Mouse (Mus musculus): ENCODE data around the gene Map4k4. TPM values are rescaled to one million over a fixed set of nuclear protein-coding genes. Genes with fewer than 3 reads are reported as not detected.
A peak's percentile ranks its signal among the peaks of the same experiment; 100 is the strongest.

The Map4k4 gene
- total and polyA plus RNA-seq, 3 experiments: 0.04 to 0.21 TPM; not detected in 1

DNA sequence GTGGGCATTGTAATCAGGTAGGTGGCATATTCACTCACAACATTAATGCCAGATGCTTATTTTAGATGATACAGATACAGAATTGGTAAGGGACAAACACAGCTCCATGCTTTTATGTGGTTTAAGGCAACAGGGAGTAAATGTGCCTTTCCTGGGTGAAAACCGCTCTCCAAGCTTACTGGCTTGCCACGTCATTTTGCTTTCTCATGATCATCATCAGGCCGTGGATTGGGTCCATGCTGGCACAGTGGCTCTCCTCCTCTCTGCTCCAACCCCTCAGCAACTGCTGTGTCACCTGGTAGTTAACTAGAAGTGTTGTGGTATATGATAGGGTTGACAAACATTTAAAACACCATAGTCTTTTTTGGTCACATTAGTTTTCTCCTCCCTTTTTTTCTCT is 21.3 kb downstream of the Map4k4 start:
- no peak for DNase-seq (ENCODE audit: low read depth, low spot score)
- Histone ChIP-seq H3K9ac (ENCODE audit: control insufficient read depth, low read depth, low read length, poor library complexity, severe bottlenecking) (no peak overlapping the region), H3K36me3 (ENCODE audit: control insufficient read depth in 1 of 2, insufficient read depth in 2 of 2, low read length in 2 of 2) (no peaks in the 10 kb centered on the region), H3K79me2 (ENCODE audit: control insufficient read depth, insufficient read depth, low read length, poor library complexity) (no peaks in the 10 kb centered on the region), H3K4me3 (ENCODE audit: control insufficient read depth in 1 of 2, insufficient read depth in 1 of 2, low read depth in 2 of 2, low read length in 2 of 2) (no peak overlapping the region), H3K4me1 (ENCODE audit: control insufficient read depth in 1 of 2, insufficient read depth in 2 of 2, low read length in 2 of 2) (no peaks in the 10 kb centered on the region), H3K27me3 (ENCODE audit: control insufficient read depth in 1 of 2, insufficient read depth in 2 of 2, low read length in 2 of 2) (peaks cover 0 to 2% of the 10 kb centered on the region in 2 experiments; a peak in 1 of 4 replicates), H3K27ac (ENCODE audit: control insufficient read depth, low read depth, low read length) (no peak overlapping the region), H3K9me3 (replicated peaks; ENCODE audit: insufficient read depth, low read length) (no peaks in the 10 kb centered on the region)
- TF ChIP-seq MAFK (IDR thresholded peaks at IDR 0.05; ENCODE audit: borderline replicate concordance, low read depth, low read length): no peak
- no peak for TF ChIP-seq TBP (IDR thresholded peaks at IDR 0.05; ENCODE audit: low read depth, low read length)
- no peak for TF ChIP-seq USF1 (IDR thresholded peaks at IDR 0.05; ENCODE audit: low read depth, low read length)
- no peak for TF ChIP-seq MEF2A (IDR thresholded peaks at IDR 0.05; ENCODE audit: extremely low read depth, insufficient replicate concordance, low read depth, low read length, poor library complexity, severe bottlenecking)
- TF ChIP-seq CHD2 (IDR thresholded peaks at IDR 0.05; ENCODE audit: low read length): no peak
- no peak for TF ChIP-seq CTCF (IDR thresholded peaks at IDR 0.05 in 2 of 3, conservative IDR thresholded peaks at IDR 0.05 in 1 of 3; ENCODE audit: control insufficient read depth in 1 of 3, insufficient read depth in 1 of 3, low read depth in 2 of 3, low read length in 3 of 3, poor library complexity in 1 of 3, severe bottlenecking in 1 of 3)
- TF ChIP-seq CHD1 (IDR thresholded peaks at IDR 0.05; ENCODE audit: low read depth, low read length): no peak
- TF ChIP-seq ZMIZ1 (IDR thresholded peaks at IDR 0.05; ENCODE audit: low read depth, low read length): no peak
- TF ChIP-seq ZNF384 (IDR thresholded peaks at IDR 0.05; ENCODE audit: low read depth, low read length): no peak

GRCm38 (mm10) chr1:39922714-39923113 is 22.0 kb downstream of the Map4k4 start:
- Histone ChIP-seq H3K36me3 (ENCODE audit: control insufficient read depth in 1 of 2, insufficient read depth in 2 of 2, low read length in 2 of 2) (no peaks in the 10 kb centered on the region), H3K27ac (ENCODE audit: control insufficient read depth, low read depth, low read length) (no peak overlapping the region), H3K79me2 (ENCODE audit: control insufficient read depth, insufficient read depth, low read length, poor library complexity) (no peaks in the 10 kb centered on the region), H3K9ac (ENCODE audit: control insufficient read depth, low read depth, low read length, poor library complexity, severe bottlenecking) (no peak overlapping the region), H3K4me1 (ENCODE audit: control insufficient read depth in 1 of 2, insufficient read depth in 2 of 2, low read length in 2 of 2) (no peaks in the 10 kb centered on the region), H3K27me3 (ENCODE audit: control insufficient read depth in 1 of 2, insufficient read depth in 2 of 2, low read length in 2 of 2) (peaks cover 0 to 2% of the 10 kb centered on the region in 2 experiments; a peak in 1 of 4 replicates), H3K9me3 (replicated peaks; ENCODE audit: insufficient read depth, low read length) (no peaks in the 10 kb centered on the region), H3K4me3 (ENCODE audit: control insufficient read depth in 1 of 2, insufficient read depth in 1 of 2, low read depth in 2 of 2, low read length in 2 of 2) (no peak overlapping the region)
- DNase-seq (ENCODE audit: low read depth, low spot score): peak; percentile 4
- TF ChIP-seq UBTF (IDR thresholded peaks at IDR 0.05; ENCODE audit: borderline replicate concordance, insufficient read depth, low read depth, low read length): no peak
- TF ChIP-seq ZMIZ1 (IDR thresholded peaks at IDR 0.05; ENCODE audit: low read depth, low read length): no peak
- TF ChIP-seq ZKSCAN1 (IDR thresholded peaks at IDR 0.05; ENCODE audit: low read depth, low read length): no peak
- no peak for TF ChIP-seq JUND (IDR thresholded peaks at IDR 0.05; ENCODE audit: low read depth, low read length)
- TF ChIP-seq MYC (IDR thresholded peaks at IDR 0.05; ENCODE audit: low read depth, low read length): no peak
- no peak for TF ChIP-seq NELFE (IDR thresholded peaks at IDR 0.05; ENCODE audit: low read depth, low read length)
- no peak for TF ChIP-seq SMC3 (IDR thresholded peaks at IDR 0.05; ENCODE audit: low read depth, low read length)
- no peak for TF ChIP-seq GABPA (IDR thresholded peaks at IDR 0.05; ENCODE audit: low read depth, low read length)
- TF ChIP-seq SIN3A (IDR thresholded peaks at IDR 0.05; ENCODE audit: low read length): no peak
- TF ChIP-seq MYB (IDR thresholded peaks at IDR 0.05; ENCODE audit: low read depth, low read length): no peak

Data from MEL (cell line).